Mouse (Mus musculus): ENCODE results near the gene Pou5f1. TPM values are rescaled to one million over a fixed set of nuclear protein-coding genes. Genes with fewer than 3 reads are reported as not detected.
"Not testable (repeated sequence)": the region's sequence is repeated elsewhere in the genome, so short reads cannot be mapped to it uniquely, and the experiment has no call there.

Pou5f1 gene
- 0.50 TPM in 1 of 2 replicates, not detected in the other for total RNA-seq (2014; fragmentation: Nextera tagmentation)
- total RNA-seq (2017): 0.38 TPM in 1 of 2 replicates, not detected in the other

- no peak for ATAC-seq (replicated peaks; ENCODE audit: low FRiP score, low TSS enrichment, poor library complexity, severe bottlenecking)
Observed at GRCm38 (mm10) chr17:35505776-35506175, at the start of gene Pou5f1. Pou5f1 (plus strand) TSS chr17:35506018.

GRCm38 (mm10) chr17:35458247-35458646 is 47.6 kb upstream of the Pou5f1 start:
- ATAC-seq (replicated peaks; ENCODE audit: low FRiP score, low TSS enrichment, poor library complexity, severe bottlenecking): not testable (repeated sequence)

- ATAC-seq (replicated peaks; ENCODE audit: low FRiP score, low TSS enrichment, poor library complexity, severe bottlenecking): peak; percentile 24; the same call in 1 of the 2 replicates
Observed at GRCm38 (mm10) chr17:35460513-35461341, 45.1 kb upstream of the Pou5f1 start.

- not testable (repeated sequence) for ATAC-seq (replicated peaks; ENCODE audit: low FRiP score, low TSS enrichment, poor library complexity, severe bottlenecking)
Observed at GRCm38 (mm10) chr17:35465651-35466050, 40.2 kb upstream of the Pou5f1 start.

- ATAC-seq (replicated peaks; ENCODE audit: low FRiP score, low TSS enrichment, poor library complexity, severe bottlenecking): not testable (repeated sequence)
Observed at GRCm38 (mm10) chr17:35468936-35469335, 36.9 kb upstream of the Pou5f1 start.

- ATAC-seq (replicated peaks; ENCODE audit: low FRiP score, low TSS enrichment, poor library complexity, severe bottlenecking): no peak
Observed at GRCm38 (mm10) chr17:35469842-35470751, 35.7 kb upstream of the Pou5f1 start, which contains the start of gene H2-Q10. H2-Q10 (plus strand) TSS chr17:35470089.

GRCm38 (mm10) chr17:35484066-35484465 is 21.8 kb upstream of the Pou5f1 start:
- peak; percentile 78; the same call in 1 of the 2 replicates for ATAC-seq (replicated peaks; ENCODE audit: low FRiP score, low TSS enrichment, poor library complexity, severe bottlenecking)

- no peak for ATAC-seq (replicated peaks; ENCODE audit: low FRiP score, low TSS enrichment, poor library complexity, severe bottlenecking)
Observed at GRCm38 (mm10) chr17:35485702-35486101, 20.1 kb upstream of the Pou5f1 start.

GRCm38 (mm10) chr17:35486726-35487125 is 19.1 kb upstream of the Pou5f1 start:
- no peak for ATAC-seq (replicated peaks; ENCODE audit: low FRiP score, low TSS enrichment, poor library complexity, severe bottlenecking)

- no peak for ATAC-seq (replicated peaks; ENCODE audit: low FRiP score, low TSS enrichment, poor library complexity, severe bottlenecking)
Observed at GRCm38 (mm10) chr17:35488041-35488440, 17.8 kb upstream of the Pou5f1 start.

GRCm38 (mm10) chr17:35490320-35490719 is 15.5 kb upstream of the Pou5f1 start:
- ATAC-seq (replicated peaks; ENCODE audit: low FRiP score, low TSS enrichment, poor library complexity, severe bottlenecking): no peak

GRCm38 (mm10) chr17:35497124-35497523 is 8.7 kb upstream of the Pou5f1 start:
- ATAC-seq (replicated peaks; ENCODE audit: low FRiP score, low TSS enrichment, poor library complexity, severe bottlenecking): no peak

- ATAC-seq (replicated peaks; ENCODE audit: low FRiP score, low TSS enrichment, poor library complexity, severe bottlenecking): no peak
Observed at GRCm38 (mm10) chr17:35502226-35502625, 3.6 kb upstream of the Pou5f1 start.

GRCm38 (mm10) chr17:35502762-35503161 is 3.1 kb upstream of the Pou5f1 start:
- no peak for ATAC-seq (replicated peaks; ENCODE audit: low FRiP score, low TSS enrichment, poor library complexity, severe bottlenecking)

- no peak for ATAC-seq (replicated peaks; ENCODE audit: low FRiP score, low TSS enrichment, poor library complexity, severe bottlenecking)
Observed at GRCm38 (mm10) chr17:35503849-35504248, 2.0 kb upstream of the Pou5f1 start.

- no peak for ATAC-seq (replicated peaks; ENCODE audit: low FRiP score, low TSS enrichment, poor library complexity, severe bottlenecking)
Observed at GRCm38 (mm10) chr17:35504628-35505481, 963 bp upstream of the Pou5f1 start.

- ATAC-seq (replicated peaks; ENCODE audit: low FRiP score, low TSS enrichment, poor library complexity, severe bottlenecking): no peak
Observed at GRCm38 (mm10) chr17:35506881-35507280, 1.1 kb downstream of the Pou5f1 start.

GRCm38 (mm10) chr17:35507556-35508260 is 1.9 kb downstream of the Pou5f1 start:
- ATAC-seq (replicated peaks; ENCODE audit: low FRiP score, low TSS enrichment, poor library complexity, severe bottlenecking): no peak

Measured in megakaryocyte-erythroid progenitor cell, adult 5-6 weeks (primary cell).